Mouse (Mus musculus) heart, postnatal 4 days (tissue): ENCODE measurements at regions not wholly inside any gene's neighbourhood (a gene's known extent, or its start where the extent isn't known, plus 50 kb on each side); places are given as distances from the start of the nearest gene placed in this dataset.
"Not testable (repeated sequence)": the region's sequence is repeated elsewhere in the genome, so short reads cannot be mapped to it uniquely, and the experiment has no call there.

ENCODE experiments used
- DNase-seq: peaks from one replicate; pipeline ENCODE4 v3.0.0; 2021

- not testable (repeated sequence) for DNase-seq
These were observed 123.8 kb upstream of the G530012D18Rik start for GRCm38 (mm10) chr1:85451701-85452100.

GRCm38 (mm10) chr1:85453350-85453749 is 122.1 kb upstream of the G530012D18Rik start:
- DNase-seq, result not testable (repeated sequence)

DNA sequence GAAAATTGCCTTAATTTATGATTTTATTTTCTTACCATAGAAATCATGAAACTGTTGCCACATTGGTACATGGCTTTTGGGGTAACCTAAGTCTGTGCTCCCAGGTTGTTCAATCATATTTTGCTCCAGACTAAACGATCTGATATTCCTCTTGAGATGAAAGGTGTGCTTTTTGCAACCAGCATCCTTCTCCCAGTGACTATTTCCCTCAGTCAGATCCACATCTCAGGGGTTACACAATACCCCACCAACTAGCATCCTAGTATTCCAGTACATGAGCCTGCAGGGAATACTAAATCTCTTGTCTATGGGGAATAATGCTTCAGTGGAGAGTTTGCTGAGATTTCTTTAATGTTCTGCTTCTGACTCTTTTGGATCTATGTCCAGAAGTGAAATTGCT is 118.8 kb upstream of the G530012D18Rik start:
- not testable (repeated sequence) for DNase-seq

DNA sequence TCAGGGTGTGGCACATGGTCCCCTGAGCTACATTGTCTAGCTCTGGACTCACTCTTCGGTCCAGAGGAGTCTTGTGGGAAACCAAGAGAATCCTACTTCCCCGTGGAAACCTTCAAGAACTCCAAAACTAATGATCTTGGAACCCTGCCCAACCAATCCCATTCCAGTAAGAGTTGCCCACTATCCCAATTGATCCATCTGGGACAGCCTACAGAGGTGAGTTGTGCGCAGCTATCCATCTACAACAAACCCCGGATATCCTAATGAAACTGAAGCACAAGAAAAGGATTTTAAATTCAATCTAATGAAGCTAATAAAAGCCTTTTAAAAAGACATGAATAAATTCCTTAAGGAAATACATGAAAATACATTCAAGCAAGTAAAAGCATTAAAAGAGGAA is 117.7 kb upstream of the G530012D18Rik start:
- not testable (repeated sequence) for DNase-seq

DNA sequence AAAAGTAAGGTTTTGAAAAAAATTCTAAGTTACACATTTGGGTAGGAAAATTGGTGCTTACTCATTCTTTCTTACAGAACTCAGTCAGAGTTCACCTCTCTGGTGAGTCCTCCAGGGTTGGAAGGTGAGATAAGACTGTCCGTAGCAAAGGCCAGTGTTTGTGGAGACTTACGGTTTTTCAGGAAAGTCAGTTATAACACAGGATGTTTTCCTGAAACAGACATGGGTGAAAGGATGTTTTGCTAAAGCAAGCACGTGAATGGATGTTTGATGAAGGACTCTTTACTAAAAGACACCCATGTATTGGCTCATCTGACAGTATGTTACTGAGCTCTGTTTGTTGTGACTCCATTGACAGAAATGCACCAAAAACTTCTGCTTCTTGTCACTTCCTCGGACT is 113.4 kb upstream of the G530012D18Rik start:
- not testable (repeated sequence) for DNase-seq

DNA sequence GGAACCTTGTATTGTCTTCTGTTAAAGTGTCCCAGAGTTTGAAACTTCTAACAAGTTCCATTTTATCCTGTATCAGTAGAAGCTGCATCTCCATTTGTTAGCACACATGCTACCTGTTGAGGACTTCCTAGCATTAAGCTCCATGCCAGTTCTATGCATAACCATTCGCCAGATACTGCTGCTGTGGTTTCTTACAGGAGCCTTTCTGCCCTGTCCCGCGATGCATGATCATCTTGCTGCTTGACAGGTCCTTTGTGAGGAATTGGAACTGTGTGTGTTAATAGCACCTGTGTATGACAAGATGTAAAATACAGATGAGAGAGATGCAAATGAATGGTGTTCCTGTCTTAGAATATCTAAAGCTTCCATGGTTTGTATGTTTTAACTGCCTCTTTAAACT is 96.4 kb upstream of the G530012D18Rik start:
- DNase-seq, result not testable (repeated sequence)

- peak; percentile 9 for DNase-seq
These were observed 90.5 kb upstream of the G530012D18Rik start for GRCm38 (mm10) chr1:85484985-85485384.

GRCm38 (mm10) chr1:85499931-85500330 is 75.5 kb upstream of the G530012D18Rik start:
- DNase-seq, result not testable (repeated sequence)

DNA sequence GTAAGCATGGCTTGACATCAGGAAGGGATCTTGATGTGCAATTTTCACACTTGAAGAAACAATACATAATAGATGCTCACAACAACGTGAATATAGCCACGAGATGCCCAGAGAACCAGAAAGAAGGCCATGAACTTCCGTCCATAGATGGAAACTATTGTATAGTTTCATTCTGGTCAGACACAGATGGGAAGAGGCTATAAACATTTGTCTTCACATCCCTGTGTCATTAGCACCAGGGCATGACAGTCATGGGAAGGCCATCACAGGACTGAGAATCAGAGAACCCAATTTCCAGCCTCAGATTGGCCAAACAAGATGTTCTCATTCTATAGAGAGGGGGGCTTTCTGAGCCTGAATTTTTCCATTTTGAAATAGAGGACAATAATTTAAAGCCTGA is 74.2 kb upstream of the G530012D18Rik start:
- not testable (repeated sequence) for DNase-seq
